8 mouse cellular contexts compared by ENCODE assay signal in the genomic region with DNA sequence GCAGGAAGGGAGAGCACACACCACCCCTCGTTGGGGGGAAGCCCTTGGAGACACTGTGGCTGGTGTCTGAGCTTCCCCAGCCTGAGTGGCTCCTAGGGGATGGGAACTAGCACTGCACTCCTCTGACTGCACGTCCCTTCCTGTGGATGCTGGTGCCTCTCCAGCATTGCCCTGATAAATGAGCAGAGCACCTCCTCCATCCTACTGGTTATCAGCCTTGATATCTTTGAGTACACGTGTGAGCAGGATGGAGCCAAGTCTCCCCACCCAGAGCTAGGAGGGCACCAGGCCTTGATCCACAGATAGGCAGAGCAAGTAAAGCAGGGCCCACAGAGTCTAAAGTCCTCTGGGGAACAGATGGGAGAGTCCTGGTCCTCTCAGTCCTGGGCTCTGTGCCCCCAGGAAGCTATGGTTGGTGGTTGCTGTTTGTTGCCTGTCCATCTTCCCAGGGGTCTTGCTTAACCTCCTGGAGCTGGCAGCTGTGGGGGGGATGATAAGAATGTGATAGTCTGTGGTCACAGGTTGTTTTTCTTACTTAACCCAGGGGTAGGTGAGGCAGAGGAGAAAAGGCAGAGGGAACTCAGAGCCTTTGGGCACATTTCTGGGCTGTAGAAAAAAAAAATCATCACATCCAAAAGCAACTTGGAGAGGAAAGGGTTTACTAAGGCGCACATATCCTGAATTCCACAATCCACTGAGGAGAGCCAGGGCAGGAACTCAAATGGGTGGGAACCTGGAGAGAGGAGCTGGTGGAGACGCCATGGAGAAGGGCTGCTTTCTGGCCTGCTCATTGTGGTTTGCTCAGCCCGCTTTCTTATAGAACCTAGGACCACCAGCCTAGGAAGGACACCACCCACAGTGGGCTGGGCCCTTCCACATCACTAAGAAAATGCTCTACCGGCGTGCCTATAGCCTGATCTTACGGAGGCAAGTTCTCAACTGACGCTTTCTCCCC. TPM values are rescaled to one million over a fixed set of nuclear protein-coding genes. Genes with fewer than 3 reads are reported as not detected.
DNase-seq lines count a peak whose midpoint lies in the region; ATAC-seq and TF ChIP-seq lines count a peak whose summit lies in the region.

No protein-coding gene starts in this region.

- 0 out of 2 replicates have a peak, but pooled peaks cover 2% of the 10 kb centered on the region for H3K79me2 ChIP-seq in heart, adult 2 months (replicated peaks; ENCODE audit: control insufficient read depth, insufficient read depth, low read length)

- no peak overlapping the region for H3K4me3 ChIP-seq in heart, embryonic 11.5 days (ENCODE audit: low read depth, low read length)
- H3K4me3 ChIP-seq in heart, adult 2 months, result peak overlapping the region; percentile 31
- H3K4me3 ChIP-seq in neural tube, embryonic 14.5 days (ENCODE audit: low read depth, low read length), result no peak overlapping the region

- H3K9me3 ChIP-seq in heart, embryonic 11.5 days (replicated peaks; ENCODE audit: control insufficient read depth, low read length), result no peaks in the 10 kb centered on the region
- H3K9me3 ChIP-seq in neural tube, embryonic 14.5 days (ENCODE audit: control insufficient read depth, low read length), result no peaks in the 10 kb centered on the region

- H3K4me1 ChIP-seq in heart, embryonic 11.5 days (ENCODE audit: control insufficient read depth, insufficient read depth, low read length), result peaks cover 29% of the 10 kb centered on the region
- H3K4me1 ChIP-seq in heart, adult 2 months (ENCODE audit: control insufficient read depth, insufficient read depth, low read length), result peaks cover 55% of the 10 kb centered on the region
- H3K4me1 ChIP-seq in neural tube, embryonic 14.5 days (ENCODE audit: control insufficient read depth, insufficient read depth, low read length), result peaks cover 14% of the 10 kb centered on the region; the same call in 1 of the 2 replicates

- 0 out of 2 replicates have a peak, but pooled peaks cover 2% of the 10 kb centered on the region for H3K27me3 ChIP-seq in heart, embryonic 11.5 days (ENCODE audit: control insufficient read depth, insufficient read depth, low read length)
- H3K27me3 ChIP-seq in heart, adult 2 months (ENCODE audit: control insufficient read depth, insufficient read depth, low read length), result no peaks in the 10 kb centered on the region
- no peaks in the 10 kb centered on the region for H3K27me3 ChIP-seq in neural tube, embryonic 14.5 days (ENCODE audit: control insufficient read depth, insufficient read depth, low read length)

- peak; percentile 53 for TF ChIP-seq CTCF in heart, adult 2 months (IDR thresholded peaks at IDR 0.05)

- DNase-seq in heart, adult 11 months, result peak; percentile 98
- DNase-seq in heart, adult 2 months, result peak; percentile 66 to 74
- peak; percentile 87 for DNase-seq in liver
- DNase-seq in left cerebral cortex, adult 9 months (ENCODE audit: low spot score in 2 of 2), result no peak
- no peak for DNase-seq in Muller cell, postnatal 12 days (ENCODE audit: inconsistent ontology term)
- DNase-seq in right cerebral cortex, adult 18-20 months, result no peak

- H3K9ac ChIP-seq in heart, embryonic 11.5 days (ENCODE audit: low read depth, low read length), result no peak overlapping the region
- H3K9ac ChIP-seq in heart, adult 2 months (ENCODE audit: low read depth, low read length), result peak overlapping the region; percentile 15; the same call in 1 of the 2 replicates
- H3K9ac ChIP-seq in neural tube, embryonic 14.5 days (replicated peaks; ENCODE audit: low read depth, low read length), result no peak overlapping the region

- H3K36me3 ChIP-seq in heart, embryonic 11.5 days (ENCODE audit: control insufficient read depth, insufficient read depth, low read length), result no peaks in the 10 kb centered on the region
- peaks cover 3% of the 10 kb centered on the region for H3K36me3 ChIP-seq in heart, adult 2 months (ENCODE audit: control insufficient read depth, insufficient read depth, low read length)
- no peaks in the 10 kb centered on the region for H3K36me3 ChIP-seq in neural tube, embryonic 14.5 days (ENCODE audit: control insufficient read depth, insufficient read depth, low read length)

- no peak overlapping the region for H3K27ac ChIP-seq in heart, embryonic 11.5 days (ENCODE audit: low read depth, low read length)
- peak overlapping the region; percentile 81 for H3K27ac ChIP-seq in heart, adult 2 months
- H3K27ac ChIP-seq in neural tube, embryonic 14.5 days (ENCODE audit: low read depth, low read length), result peak overlapping the region; percentile 63; the same call in 1 of the 2 replicates

- H3K4me2 ChIP-seq in heart, embryonic 11.5 days, result no peak overlapping the region
- no peak overlapping the region for H3K4me2 ChIP-seq in neural tube, embryonic 14.5 days (ENCODE audit: low read depth, low read length)

- TF ChIP-seq EP300 in heart, adult 2 months (IDR thresholded peaks at IDR 0.05; ENCODE audit: insufficient read depth, low read depth, low read length), result peak; percentile 94; the same call in 1 of the 2 replicates

- intact Hi-C loops in heart, adult 2 months (cut with DNase I), result loop anchor here (1.0 to 2.0 kb wide), 2 partner anchors 34 to 42 kb away; a partner anchor contains a TSS

- 59% methylated on average over 10 of the region's 10 CpGs for WGBS in heart, embryonic 11.5 days (ENCODE audit: insufficient replicate concordance)
- WGBS in heart, adult 2 months, result 41% methylated on average over 10 of the region's 10 CpGs
- 83% methylated on average over 10 of the region's 10 CpGs for WGBS in neural tube, embryonic 14.5 days

- no peak for ATAC-seq in heart, embryonic 11.5 days (replicated peaks; ENCODE audit: insufficient number of reproducible peaks, low FRiP score, low TSS enrichment)
- ATAC-seq in neural tube, embryonic 14.5 days (ENCODE audit: low read depth), result no peak

- TF ChIP-seq POLR2A in heart, adult 2 months (IDR thresholded peaks at IDR 0.05; ENCODE audit: insufficient read depth, low read depth, low read length), result peak; percentile 40; the same call in 1 of the 2 replicates

RNA-seq across cellular contexts. Expression of a gene that starts 34.6 kb away (rescaled TPM):
- polyA plus RNA-seq in heart, embryonic 11.5 days (2014; fragmentation: Nextera tagmentation; extraction: Ambion mirVana), result 7.3 and 8.6 TPM in 2 replicates
- 100 to 1,000 TPM in 1 of 2 experiments, 10 to 100 TPM in 1; 88.7 to 102 TPM for total RNA-seq in heart, adult 2 months (2021)
- polyA plus RNA-seq in heart, adult 2 months (2012; rRNA removed), result 146 and 188 TPM in 2 replicates
- polyA plus RNA-seq in neural tube, embryonic 14.5 days (2014; fragmentation: Nextera tagmentation; extraction: Ambion mirVana), result 56.7 and 73.4 TPM in 2 replicates

Comparison
In these comparisons a context has a peak if more than half of its experiments do, and no peak if none do; other contexts are left out.
1. DNase-seq: peak in heart, adult 11 months (single experiment), heart, adult 2 months (2 of 2) and liver (single experiment); none in left cerebral cortex, adult 9 months (0 of 2), Muller cell, postnatal 12 days (single experiment) and right cerebral cortex, adult 18-20 months (single experiment).